Mouse (Mus musculus): ENCODE data around the gene Tmem104. TPM values are rescaled to one million over a fixed set of nuclear protein-coding genes. Genes with fewer than 3 reads are reported as not detected.

The Tmem104 gene
- polyA plus RNA-seq, 1 experiment = 0.21 TPM

GRCm38 (mm10) chr11:115250405-115251090, 63.3 kb downstream of the Tmem104 start:
- H3K36me3 ChIP-seq (ENCODE audit: control insufficient read depth) = no peaks in the 10 kb centered on the region
- peaks cover 50% of the 10 kb centered on the region for H3K27me3 ChIP-seq (ENCODE audit: control insufficient read depth)
- H3K4me3 ChIP-seq (replicated peaks) = no peak overlapping the region

GRCm38 (mm10) chr11:115251258-115251657, 64.0 kb downstream of the Tmem104 start:
- Histone ChIP-seq H3K36me3 (ENCODE audit: control insufficient read depth) (no peaks in the 10 kb centered on the region), H3K4me3 (replicated peaks) (no peak overlapping the region), H3K4me1 (ENCODE audit: control insufficient read depth) (no peaks in the 10 kb centered on the region), H3K27me3 (ENCODE audit: control insufficient read depth) (peaks cover 50% of the 10 kb centered on the region), H3K9me3 (ENCODE audit: control insufficient read depth, low read length) (no peaks in the 10 kb centered on the region; the same call in 1 of the 2 replicates)
- no peak for TF ChIP-seq TAL1 (IDR thresholded peaks at IDR 0.05; ENCODE audit: low read length)
- TF ChIP-seq GATA1 (IDR thresholded peaks at IDR 0.05; ENCODE audit: low read length) = no peak

More at GRCm38 (mm10) chr11:115250405-115251090, 63.3 kb downstream of the Tmem104 start:
- TF ChIP-seq GATA1 (IDR thresholded peaks at IDR 0.05; ENCODE audit: low read length) (no peak), TAL1 (IDR thresholded peaks at IDR 0.05; ENCODE audit: low read length) (no peak)
- Histone ChIP-seq H3K9me3 (ENCODE audit: control insufficient read depth, low read length) (no peaks in the 10 kb centered on the region; the same call in 1 of the 2 replicates), H3K4me1 (ENCODE audit: control insufficient read depth) (no peaks in the 10 kb centered on the region)

GRCm38 (mm10) chr11:115257775-115258510, 70.7 kb downstream of the Tmem104 start:
- Histone ChIP-seq H3K9me3 (ENCODE audit: control insufficient read depth, low read length) (peaks cover 2% of the 10 kb centered on the region; the same call in 1 of the 2 replicates), H3K4me1 (ENCODE audit: control insufficient read depth) (peaks cover 5% of the 10 kb centered on the region), H3K4me3 (replicated peaks) (no peak overlapping the region), H3K27me3 (ENCODE audit: control insufficient read depth) (peaks cover 36% of the 10 kb centered on the region), H3K36me3 (ENCODE audit: control insufficient read depth) (no peaks in the 10 kb centered on the region)
- TF ChIP-seq GATA1 (IDR thresholded peaks at IDR 0.05; ENCODE audit: low read length) (no peak), TAL1 (IDR thresholded peaks at IDR 0.05; ENCODE audit: low read length) (no peak)

GRCm38 (mm10) chr11:115259134-115259533, 71.8 kb downstream of the Tmem104 start:
- H3K36me3 ChIP-seq (ENCODE audit: control insufficient read depth) = no peaks in the 10 kb centered on the region
- peaks cover 41% of the 10 kb centered on the region for H3K27me3 ChIP-seq (ENCODE audit: control insufficient read depth)
- peaks cover 2% of the 10 kb centered on the region; the same call in 1 of the 2 replicates for H3K9me3 ChIP-seq (ENCODE audit: control insufficient read depth, low read length)
- peaks cover 5% of the 10 kb centered on the region for H3K4me1 ChIP-seq (ENCODE audit: control insufficient read depth)
- H3K4me3 ChIP-seq (replicated peaks) = no peak overlapping the region
- TF ChIP-seq GATA1 (IDR thresholded peaks at IDR 0.05; ENCODE audit: low read length) = no peak
- TF ChIP-seq TAL1 (IDR thresholded peaks at IDR 0.05; ENCODE audit: low read length) = no peak

- H3K36me3 ChIP-seq (ENCODE audit: control insufficient read depth) = peaks cover under 1% of the 10 kb centered on the region; the same call in 1 of the 2 replicates
- H3K4me3 ChIP-seq (replicated peaks) = no peak overlapping the region
- H3K4me1 ChIP-seq (ENCODE audit: control insufficient read depth) = peaks cover 2% of the 10 kb centered on the region
- H3K9me3 ChIP-seq (ENCODE audit: control insufficient read depth, low read length) = peaks cover 2% of the 10 kb centered on the region; the same call in 1 of the 2 replicates
- H3K27me3 ChIP-seq (ENCODE audit: control insufficient read depth) = peaks cover 69% of the 10 kb centered on the region
- TF ChIP-seq GATA1 (IDR thresholded peaks at IDR 0.05; ENCODE audit: low read length) (no peak), TAL1 (IDR thresholded peaks at IDR 0.05; ENCODE audit: low read length) (no peak)
These were observed 75.7 kb downstream of the Tmem104 start for GRCm38 (mm10) chr11:115262954-115263353.

- TF ChIP-seq GATA1 (IDR thresholded peaks at IDR 0.05; ENCODE audit: low read length) = no peak
- no peak for TF ChIP-seq TAL1 (IDR thresholded peaks at IDR 0.05; ENCODE audit: low read length)
- Histone ChIP-seq H3K27me3 (ENCODE audit: control insufficient read depth) (peaks cover 70% of the 10 kb centered on the region), H3K4me1 (ENCODE audit: control insufficient read depth) (no peaks in the 10 kb centered on the region), H3K36me3 (ENCODE audit: control insufficient read depth) (peaks cover 13% of the 10 kb centered on the region; the same call in 1 of the 2 replicates), H3K4me3 (replicated peaks) (no peak overlapping the region), H3K9me3 (ENCODE audit: control insufficient read depth, low read length) (no peaks in the 10 kb centered on the region)
These were observed 77.0 kb downstream of the Tmem104 start for GRCm38 (mm10) chr11:115264136-115264861.

GRCm38 (mm10) chr11:115264862-115265668, 77.8 kb downstream of the Tmem104 start:
- no peaks in the 10 kb centered on the region for H3K9me3 ChIP-seq (ENCODE audit: control insufficient read depth, low read length)
- peaks cover 16% of the 10 kb centered on the region; the same call in 1 of the 2 replicates for H3K36me3 ChIP-seq (ENCODE audit: control insufficient read depth)
- peaks cover 70% of the 10 kb centered on the region for H3K27me3 ChIP-seq (ENCODE audit: control insufficient read depth)
- no peak overlapping the region for H3K4me3 ChIP-seq (replicated peaks)
- peaks cover under 1% of the 10 kb centered on the region; the same call in 1 of the 2 replicates for H3K4me1 ChIP-seq (ENCODE audit: control insufficient read depth)
- TF ChIP-seq TAL1 (IDR thresholded peaks at IDR 0.05; ENCODE audit: low read length) (no peak), GATA1 (IDR thresholded peaks at IDR 0.05; ENCODE audit: low read length) (no peak)

- H3K36me3 ChIP-seq (ENCODE audit: control insufficient read depth) = peaks cover 19% of the 10 kb centered on the region; the same call in 1 of the 2 replicates
- peaks cover 6% of the 10 kb centered on the region for H3K4me1 ChIP-seq (ENCODE audit: control insufficient read depth)
- no peak overlapping the region for H3K4me3 ChIP-seq (replicated peaks)
- no peaks in the 10 kb centered on the region for H3K9me3 ChIP-seq (ENCODE audit: control insufficient read depth, low read length)
- TF ChIP-seq GATA1 (IDR thresholded peaks at IDR 0.05; ENCODE audit: low read length) = no peak
- no peak for TF ChIP-seq TAL1 (IDR thresholded peaks at IDR 0.05; ENCODE audit: low read length)
- H3K27me3 ChIP-seq (ENCODE audit: control insufficient read depth) = peaks cover 62% of the 10 kb centered on the region
These were observed 78.6 kb downstream of the Tmem104 start for GRCm38 (mm10) chr11:115265771-115266399.

All from erythroblast, embryonic 14.5 days (primary cell).